Mouse (Mus musculus) heart, postnatal 4 days (tissue): ENCODE results near the gene Olfr1507. TPM values are rescaled to one million over a fixed set of nuclear protein-coding genes. Genes with fewer than 3 reads are reported as not detected.

ENCODE experiments used
- DNase-seq: peaks from one replicate; pipeline ENCODE4 v3.0.0; 2021
- total RNA-seq, 2 experiments: library from RNA; stranded (reverse); gene quantifications; 2 replicates each; pipeline ENCODE4 v1.2.3; 2021

The Olfr1507 gene
- total RNA-seq, result not detected

DNA sequence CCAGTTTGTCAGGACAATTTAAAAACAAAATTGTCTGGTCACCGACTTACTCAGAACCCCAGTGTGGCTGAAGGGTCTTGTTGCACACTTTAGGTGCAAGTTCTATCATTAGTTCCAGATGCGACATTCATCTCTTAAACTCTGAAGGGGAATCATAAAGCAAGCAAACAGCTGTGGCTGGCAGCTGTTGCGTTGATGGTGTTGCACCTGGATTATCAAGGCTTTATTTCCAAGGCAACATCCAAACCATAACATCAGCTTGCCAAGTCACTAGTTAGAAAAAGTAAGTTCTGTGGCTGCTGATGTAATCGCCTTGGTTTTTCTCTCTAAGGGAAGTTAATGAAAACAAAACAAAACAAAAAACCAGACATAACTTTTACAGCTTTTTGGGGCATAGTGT lies at the start of gene Olfr1507:
Olfr1507 (minus strand) TSS at position 234 of the 400 bp plus-strand sequence.
- no peak for DNase-seq

DNA sequence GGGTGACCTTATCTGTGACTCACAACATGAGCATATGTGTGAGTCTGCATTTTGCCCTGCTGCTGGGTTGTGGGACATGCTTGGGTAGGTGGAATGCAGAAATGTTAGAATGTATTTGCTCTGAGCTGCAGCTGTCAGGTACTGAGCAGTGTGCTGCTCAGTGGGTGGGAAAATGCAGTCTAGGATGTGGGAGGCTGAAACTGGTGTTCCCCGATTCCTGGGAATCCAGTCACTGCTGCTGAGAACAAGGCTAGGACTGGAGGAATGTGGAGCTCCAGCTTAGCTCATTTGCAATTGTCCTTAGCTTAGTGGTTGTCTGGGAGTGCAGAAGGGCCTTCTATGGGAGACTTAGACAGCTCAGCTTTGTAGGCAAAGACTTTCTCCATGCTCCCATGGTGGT lies 37.8 kb upstream of the Olfr1507 start:
- no peak for DNase-seq

DNA sequence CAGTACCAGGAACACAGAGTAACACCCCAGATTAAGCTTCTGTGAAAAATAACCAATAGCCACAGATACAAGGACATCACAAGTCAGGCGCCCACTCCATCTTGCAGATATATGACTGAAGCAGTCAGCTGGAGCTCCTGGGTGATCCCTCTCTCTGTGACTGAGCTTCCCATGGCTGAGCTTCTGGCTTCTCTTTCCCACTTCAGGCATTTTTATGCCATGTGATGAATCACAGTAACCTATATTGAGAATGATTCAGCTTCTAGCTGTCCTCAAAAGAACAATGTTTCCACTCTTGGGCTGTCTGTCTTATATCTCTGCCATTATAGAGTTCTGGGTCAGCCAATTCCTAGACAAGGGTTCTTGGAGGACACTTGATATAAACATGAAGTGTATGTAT lies 29.4 kb upstream of the Olfr1507 start:
- no peak for DNase-seq

DNA sequence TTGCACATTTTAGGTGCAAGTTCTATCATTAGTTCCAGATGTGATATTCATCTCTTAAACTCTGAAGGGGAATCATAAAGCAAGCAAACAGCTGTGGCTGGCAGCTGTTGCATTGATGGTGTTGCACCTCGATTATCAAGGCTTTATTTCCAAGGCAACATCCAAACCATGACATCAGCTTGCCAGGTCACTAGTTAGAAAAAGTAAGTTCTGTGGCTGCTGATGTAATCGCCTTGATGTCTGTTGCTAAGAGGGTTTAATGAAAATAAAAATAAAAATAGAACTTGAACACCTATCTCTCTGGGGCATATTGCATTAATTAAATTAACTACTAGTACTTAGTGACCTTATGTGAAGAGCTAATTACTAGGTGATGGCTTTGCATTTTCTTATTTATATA lies 28.2 kb downstream of the Olfr1507 start, which contains the start of gene Olfr1508:
Olfr1508 (minus strand) TSS at position 101 of the 400 bp plus-strand sequence.
- DNase-seq, result no peak

DNA sequence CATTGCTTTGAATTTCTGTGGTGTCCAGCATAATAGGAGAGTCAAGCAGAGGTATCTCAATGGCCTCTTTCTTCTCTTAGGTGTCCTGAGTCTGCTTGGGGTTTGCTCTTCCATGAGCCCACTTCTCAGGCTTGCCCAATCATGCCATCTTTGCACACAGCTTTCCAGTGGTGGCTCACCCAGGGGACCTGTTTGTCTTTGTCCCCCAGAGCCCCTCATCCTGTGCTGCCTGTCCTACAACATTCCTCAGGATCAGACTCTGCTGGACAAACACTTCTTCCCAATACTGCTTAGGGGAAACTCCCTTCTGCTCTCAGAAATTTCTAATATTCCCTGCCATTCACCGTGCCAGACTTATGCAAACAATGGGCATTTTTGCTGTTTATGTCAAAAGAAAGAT lies 29.8 kb downstream of the Olfr1507 start:
- no peak for DNase-seq

DNA sequence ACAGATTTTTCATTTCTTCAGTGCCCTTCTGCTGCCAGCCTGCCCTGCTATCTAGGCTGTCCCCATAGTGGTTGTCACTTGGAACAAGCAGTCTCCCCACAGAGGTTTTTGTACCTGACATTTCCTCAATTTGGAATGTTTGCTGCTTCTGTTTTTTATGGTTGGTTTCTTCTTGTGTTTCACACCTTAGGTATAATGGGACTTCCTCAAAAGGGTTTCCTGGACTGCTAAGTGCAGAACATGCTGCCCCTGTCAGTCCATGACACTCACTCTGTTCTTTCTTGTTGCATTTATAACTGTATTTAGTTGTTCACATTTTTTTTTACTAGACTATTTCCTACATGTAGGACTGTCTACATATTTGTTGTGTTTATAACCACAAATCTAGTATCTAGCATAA lies 33.6 kb downstream of the Olfr1507 start:
- no peak for DNase-seq

DNA sequence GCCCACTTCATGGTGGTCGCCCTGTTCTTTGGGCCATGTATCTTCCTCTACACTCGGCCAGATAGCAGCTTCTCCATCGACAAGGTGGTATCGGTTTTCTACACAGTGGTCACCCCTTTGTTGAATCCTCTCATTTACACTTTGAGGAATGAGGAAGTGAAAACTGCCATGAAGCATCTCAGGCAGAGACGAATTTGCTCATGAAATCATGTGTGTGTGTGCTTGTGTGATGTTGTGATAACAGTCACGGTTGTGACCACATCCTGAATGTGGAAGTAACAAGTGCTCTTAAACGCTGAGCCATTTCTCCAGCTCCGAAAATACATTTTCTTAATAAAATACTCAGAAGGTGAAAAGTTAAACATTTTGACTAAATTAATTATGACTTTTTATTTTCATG lies 44.4 kb downstream of the Olfr1507 start:
- no peak for DNase-seq

DNA sequence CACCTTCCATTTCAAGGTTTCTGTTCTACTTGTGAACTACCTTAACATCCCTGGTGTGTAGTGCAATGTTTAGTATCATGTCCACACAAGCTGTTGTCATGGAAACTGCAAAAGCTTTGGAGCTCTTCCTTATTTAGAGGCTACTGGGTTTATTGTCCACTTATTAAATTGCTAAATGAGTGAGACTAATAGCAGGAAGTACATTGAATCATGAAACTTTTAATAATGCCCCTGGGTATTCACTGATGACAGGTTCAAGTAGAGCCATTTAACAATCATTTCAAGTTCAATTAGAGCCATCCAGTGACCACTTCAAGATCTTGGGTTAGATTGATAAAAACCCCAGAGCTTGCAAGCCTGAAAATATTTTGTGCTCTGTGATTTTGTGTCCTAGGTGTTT lies 52.9 kb downstream of the Olfr1507 start, which contains the start of gene Olfr1509:
Olfr1509 (plus strand) TSS at position 301 of the 400 bp plus-strand sequence.
- DNase-seq, result no peak

Other genes starting within 250 kb of the Olfr1507 start
- 10 to 100 TPM; 73.8 to 76.4 TPM for gene Chd8, start 238.0 kb downstream of the Olfr1507 start, total RNA-seq
- 10 to 100 TPM; 37.4 to 39.3 TPM for gene Tox4, start 216.6 kb downstream of the Olfr1507 start, total RNA-seq
- gene Rab2b, start 216.2 kb downstream of the Olfr1507 start, total RNA-seq, result 10 to 100 TPM in 1 of 2 experiments, 1 to 10 TPM in 1; 8.9 to 10.6 TPM
- gene Mettl3, start 190.6 kb downstream of the Olfr1507 start, total RNA-seq, result 10 to 100 TPM; 13.6 to 15.4 TPM
- 1 to 10 TPM; 6.1 to 6.4 TPM for gene Sall2, start 167.0 kb downstream of the Olfr1507 start, total RNA-seq
- gene Olfr1513, start 139.3 kb downstream of the Olfr1507 start, total RNA-seq, result not detected
- not detected for gene Olfr1512, start 116.6 kb downstream of the Olfr1507 start, total RNA-seq
- gene Olfr1511, start 98.4 kb downstream of the Olfr1507 start, total RNA-seq, result not detected
- gene Olfr1510, start 81.4 kb downstream of the Olfr1507 start, total RNA-seq, result not detected
- not detected for gene Olfr1509, start 52.8 kb downstream of the Olfr1507 start, total RNA-seq
- gene Olfr1508, start 28.3 kb downstream of the Olfr1507 start, total RNA-seq, result not detected